Mouse (Mus musculus): ENCODE measurements around the gene Cdhr2.

Gene Cdhr2

DNA sequence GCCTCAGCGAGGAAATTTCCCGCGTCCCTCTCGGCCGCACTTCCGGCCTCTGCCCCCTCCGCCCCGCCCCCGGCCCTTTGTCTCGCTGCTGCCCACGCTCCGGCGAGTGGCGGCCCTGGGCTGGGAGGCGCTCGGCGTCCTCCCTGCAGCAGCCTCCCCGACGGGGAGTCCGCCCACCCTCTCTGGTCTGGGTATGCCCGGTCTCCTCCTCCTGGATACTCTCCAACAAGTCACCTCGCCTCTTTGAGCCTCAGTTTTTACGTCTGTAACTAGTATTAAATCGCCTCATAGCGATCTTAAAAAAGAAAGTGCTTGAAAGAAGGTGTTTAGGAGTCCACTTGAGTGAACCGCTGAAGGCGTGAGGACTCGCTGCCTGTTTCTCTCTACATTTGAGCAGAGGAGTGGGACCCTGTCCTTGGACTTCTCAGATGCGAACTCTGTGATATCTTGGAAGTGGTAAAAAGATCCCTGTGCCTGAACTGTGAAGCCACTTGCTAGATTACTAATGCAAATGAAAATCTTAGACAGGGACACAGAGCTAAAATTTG lies 48.7 kb downstream of the Cdhr2 start, which contains the start of gene Gprin1:
Gprin1 (minus strand) TSS at position 11 of the 548 bp plus-strand sequence.
- no peak for DNase-seq (ENCODE audit: low read depth, low spot score)

DNA sequence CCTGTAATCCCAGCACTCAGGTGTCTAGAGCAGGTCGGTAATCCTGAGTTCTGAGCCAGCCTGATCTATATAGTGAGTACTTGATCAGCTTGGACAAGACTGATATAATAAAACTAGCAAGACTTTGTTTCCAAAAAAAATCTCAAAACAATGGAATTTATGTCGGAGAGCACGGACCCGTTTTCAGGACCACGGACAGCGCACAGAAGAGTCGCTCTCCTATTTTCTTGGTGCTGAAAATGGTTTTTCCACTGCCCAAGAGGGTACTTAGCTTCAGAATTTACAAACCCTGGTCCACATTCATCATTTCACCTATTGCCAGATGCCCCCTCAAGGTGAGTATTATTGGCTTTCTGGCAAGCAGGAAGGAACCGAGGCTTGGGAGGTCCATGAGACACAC lies 49.4 kb downstream of the Cdhr2 start:
- no peak for DNase-seq (ENCODE audit: low read depth, low spot score)

- no peak for DNase-seq (ENCODE audit: low read depth, low spot score)
Observed at GRCm38 (mm10) chr13:54752656-54753055, 51.4 kb downstream of the Cdhr2 start.

GRCm38 (mm10) chr13:54753733-54754132 lies 52.5 kb downstream of the Cdhr2 start:
- DNase-seq (ENCODE audit: low read depth, low spot score) = no peak

DNA sequence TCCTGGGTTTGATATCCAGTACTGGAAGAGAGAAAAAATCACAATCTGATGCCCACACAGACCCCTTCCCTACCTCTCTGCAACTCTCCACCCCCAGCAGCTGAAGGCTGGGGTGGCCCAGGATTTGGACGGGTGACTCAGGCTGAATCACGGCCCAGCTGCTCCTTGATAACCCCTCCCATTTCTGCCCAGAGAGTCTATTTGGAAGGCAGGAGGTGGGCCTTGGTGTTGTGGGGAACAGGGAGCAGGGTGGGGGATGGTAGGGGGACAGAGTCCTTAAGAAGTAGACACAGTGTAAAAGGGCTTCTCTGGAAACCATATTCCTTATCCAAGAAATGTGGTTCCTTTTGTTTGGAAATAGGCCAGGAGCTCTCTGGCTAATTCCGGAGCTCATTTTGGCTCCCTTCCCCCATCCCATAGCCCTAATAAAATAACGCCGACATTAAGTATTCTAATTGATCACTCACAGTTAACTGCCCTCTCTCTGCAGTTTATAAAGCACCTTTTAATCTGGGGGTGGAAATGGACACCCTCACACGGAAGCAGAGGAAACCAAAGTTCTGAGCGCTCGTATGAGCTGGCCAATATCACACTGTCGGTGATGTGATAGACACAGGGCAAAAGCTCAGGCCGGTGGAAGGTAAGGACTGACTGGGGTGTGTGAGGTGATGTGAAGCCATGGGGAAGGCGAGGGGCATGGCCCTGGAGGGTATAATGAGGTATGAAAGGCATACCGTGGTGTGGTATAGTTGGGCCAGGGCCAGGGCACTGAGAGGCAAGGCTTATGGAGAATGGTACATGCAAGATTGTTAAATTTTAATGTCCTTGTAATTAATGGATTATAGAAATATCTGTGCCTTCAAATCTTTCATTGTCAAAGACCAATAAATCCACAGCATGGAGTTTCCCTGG lies 53.2 kb downstream of the Cdhr2 start:
- DNase-seq (ENCODE audit: low read depth, low spot score) = no peak

DNA sequence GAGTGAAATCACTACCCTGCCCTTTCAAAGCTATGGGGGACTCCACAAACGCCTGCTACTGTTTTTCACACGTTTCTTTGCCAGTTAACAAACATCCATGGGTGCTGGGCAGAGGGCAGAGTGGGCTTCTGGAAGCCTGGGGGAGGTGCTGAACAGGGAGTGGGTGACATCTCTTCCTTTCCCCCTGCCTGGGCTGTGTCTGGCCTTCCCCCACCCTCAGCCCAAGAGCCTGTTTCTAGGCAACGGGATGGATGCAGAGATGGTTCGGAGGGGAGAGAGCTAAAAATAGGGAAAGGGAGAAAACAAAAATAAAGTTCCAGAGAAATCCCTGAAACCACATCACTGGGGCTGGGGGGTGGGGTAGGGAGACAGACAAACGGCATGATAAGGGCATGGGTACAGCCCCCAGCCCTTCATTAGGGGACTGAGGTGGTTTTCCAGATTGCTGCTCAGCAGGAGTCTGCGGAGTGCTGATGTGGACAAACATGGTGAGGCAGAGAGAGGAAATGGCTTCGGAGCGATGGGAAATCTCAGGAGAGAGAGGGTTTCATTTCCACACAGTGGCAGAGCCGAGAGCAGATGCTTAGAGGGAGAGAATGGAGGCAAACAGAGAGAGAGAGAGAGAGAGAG lies 54.1 kb downstream of the Cdhr2 start:
- no peak for DNase-seq (ENCODE audit: low read depth, low spot score)

DNA sequence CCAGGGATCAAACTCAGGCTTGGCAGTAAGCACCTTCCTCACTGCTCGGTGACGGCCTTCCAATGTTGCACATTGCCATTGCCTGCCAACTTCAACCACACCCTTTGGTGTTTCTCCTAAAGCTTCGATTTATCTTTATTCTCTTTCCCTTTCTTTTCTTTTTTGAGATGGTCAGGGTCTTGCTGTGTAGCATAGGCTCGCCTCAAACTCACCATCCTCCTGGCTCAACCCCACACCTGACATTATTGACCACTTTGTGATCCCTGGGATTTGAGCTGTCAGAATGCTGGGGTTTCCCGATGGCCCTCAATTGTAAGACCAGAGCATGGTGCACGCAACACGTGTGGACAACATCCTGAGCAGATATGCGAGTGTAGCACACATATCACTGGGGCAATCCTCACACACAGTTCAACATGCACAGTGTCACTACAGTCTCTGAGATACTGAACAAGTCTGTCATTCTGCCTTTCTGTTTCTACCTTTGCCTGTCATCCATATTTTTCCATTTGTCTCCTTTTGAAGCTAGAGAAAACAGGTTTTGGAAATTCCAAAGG lies 55.0 kb downstream of the Cdhr2 start:
- no peak for DNase-seq (ENCODE audit: low read depth, low spot score)

DNA sequence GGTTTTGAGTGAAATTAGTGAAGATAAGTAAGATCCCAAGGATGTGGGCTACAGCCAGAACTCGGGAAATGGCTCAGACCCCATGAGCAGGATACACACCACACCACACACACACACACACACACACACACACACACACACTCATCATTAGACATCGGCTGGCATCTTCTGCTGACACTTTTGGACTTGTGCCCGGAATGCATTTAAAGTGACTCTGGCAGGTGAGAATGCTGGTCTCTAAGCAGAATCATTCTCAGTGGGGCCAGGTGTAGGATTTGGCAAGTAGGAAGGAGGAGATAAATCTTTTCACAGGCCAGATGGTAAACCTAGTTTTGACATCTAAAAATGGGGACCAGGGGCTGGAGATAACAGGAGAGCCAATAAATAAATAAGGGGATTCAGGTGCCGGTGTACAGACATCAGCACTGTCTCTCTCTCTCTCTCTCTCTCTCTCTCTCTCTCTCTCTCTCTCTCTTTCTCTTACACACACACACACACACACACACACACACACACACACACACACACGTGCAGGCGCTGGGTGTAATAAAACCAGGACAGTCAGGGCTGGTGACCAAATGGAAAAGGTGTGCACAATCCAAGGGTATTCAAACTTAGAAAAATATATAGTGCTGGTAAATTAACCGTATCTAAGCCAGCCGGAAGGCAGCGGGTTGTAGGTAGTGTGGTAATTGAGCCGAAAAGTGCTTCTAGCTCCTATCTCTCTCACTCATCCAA lies 56.0 kb downstream of the Cdhr2 start:
- DNase-seq (ENCODE audit: low read depth, low spot score) = no peak

GRCm38 (mm10) chr13:54758045-54758755 lies 56.9 kb downstream of the Cdhr2 start:
- no peak for DNase-seq (ENCODE audit: low read depth, low spot score)

DNA sequence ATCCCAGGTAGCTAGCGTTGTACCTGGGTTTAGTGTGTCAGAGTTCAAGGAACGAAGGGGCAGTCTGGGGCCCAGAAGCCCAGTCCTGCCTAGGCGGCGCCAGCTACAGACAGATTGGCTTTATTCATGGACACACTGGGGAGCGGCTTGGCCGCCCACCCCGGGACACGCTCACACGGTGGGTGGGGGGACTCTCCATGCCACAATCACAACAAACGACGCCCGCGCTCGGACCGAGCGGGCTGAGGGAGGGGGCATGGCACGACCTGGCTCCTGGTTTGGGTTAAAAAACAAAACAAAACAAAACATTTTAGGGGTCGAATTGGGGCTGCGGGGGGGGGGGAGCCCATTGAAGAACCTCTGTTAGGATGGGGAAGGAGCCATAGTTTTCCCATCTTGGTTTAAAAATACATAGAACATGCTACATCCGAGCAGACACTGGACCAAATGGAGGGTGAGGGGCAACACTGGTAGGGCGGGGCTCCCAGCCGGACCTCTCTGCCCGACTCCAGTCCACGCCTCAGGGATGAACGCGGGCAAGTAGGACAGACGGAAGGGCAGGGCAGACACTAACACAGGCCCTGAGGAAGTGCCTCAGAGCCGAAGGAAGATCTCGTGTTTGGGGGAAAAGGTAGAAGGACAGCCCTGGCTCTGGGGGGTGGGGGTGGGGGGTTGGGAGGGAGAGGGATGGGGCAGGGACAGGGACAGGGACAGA lies 57.7 kb downstream of the Cdhr2 start:
- no peak for DNase-seq (ENCODE audit: low read depth, low spot score)

DNA sequence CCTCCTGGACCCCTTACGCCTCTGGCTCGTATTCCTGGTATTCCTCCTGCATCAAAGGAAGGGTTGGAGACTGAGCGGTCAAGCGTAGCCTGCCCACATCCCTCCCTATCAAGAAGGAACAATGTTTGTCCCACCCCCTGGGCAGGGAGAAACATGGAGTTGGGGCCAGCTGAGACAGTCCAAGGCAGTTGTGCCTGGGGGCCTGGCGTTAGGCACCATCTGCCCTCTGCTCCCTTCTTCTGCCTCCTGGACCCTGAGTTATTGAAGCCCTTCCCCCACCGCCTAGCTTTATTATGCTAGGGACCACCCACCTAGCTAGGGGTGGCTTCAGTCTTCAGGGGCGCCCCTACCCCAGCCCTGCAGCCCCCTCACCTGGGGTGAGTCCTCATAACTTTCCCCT lies 58.2 kb downstream of the Cdhr2 start:
- no peak for DNase-seq (ENCODE audit: low read depth, low spot score)

GRCm38 (mm10) chr13:54760164-54760795 lies 59.0 kb downstream of the Cdhr2 start:
- no peak for DNase-seq (ENCODE audit: low read depth, low spot score)

- DNase-seq (ENCODE audit: low read depth, low spot score) = no peak
Observed at GRCm38 (mm10) chr13:54760906-54761305, 59.6 kb downstream of the Cdhr2 start.

DNA sequence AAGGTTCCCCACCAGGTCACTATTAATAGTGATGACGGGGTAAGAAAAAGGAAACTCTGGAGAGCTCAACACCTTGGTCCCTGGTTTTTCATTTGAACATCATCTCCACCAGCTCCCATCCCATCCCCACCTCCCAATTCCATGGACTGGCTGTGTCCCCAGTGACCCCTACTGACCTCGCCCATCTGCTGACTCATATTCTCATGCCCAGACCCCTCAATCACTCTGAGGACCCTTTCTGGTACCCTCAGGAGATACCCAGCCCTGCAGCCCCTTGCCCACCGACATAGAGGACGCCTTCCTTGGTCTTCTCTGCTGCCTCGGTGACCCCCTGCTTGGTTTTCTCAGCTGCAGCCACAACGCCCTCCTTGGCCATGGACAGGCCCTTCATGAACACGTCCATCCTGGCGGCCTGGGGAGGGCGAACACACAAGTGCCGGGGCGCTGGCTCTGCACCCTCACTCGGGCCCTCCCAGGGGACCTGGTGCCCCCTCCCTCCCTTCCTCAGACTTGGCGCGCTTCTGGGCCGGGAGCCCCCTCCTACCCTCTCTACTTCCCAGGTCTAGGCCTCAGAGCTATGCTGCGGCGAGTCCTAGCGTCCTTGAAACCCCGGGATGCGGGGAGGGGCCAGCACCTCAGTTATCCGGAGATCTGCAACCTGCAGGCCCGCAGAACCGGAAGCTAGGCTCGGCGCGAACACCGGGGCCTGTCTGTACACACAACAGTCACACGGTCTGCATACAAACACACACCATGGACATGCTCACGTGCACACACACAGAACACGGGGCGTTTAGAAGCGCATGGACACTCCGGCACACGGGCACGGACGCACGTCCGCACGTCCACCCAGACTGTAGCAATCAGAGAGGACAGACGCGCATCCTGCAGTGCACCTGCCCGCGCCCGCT lies 64.3 kb downstream of the Cdhr2 start:
- no peak for DNase-seq (ENCODE audit: low read depth, low spot score)

- no peak for DNase-seq (ENCODE audit: low read depth, low spot score)
Observed at GRCm38 (mm10) chr13:54766192-54766768, 65.0 kb downstream of the Cdhr2 start, which contains the start of gene Sncb. TSS of gene Sncb (minus strand) at chr13:54766595.

GRCm38 (mm10) chr13:54767012-54767411 lies 65.8 kb downstream of the Cdhr2 start:
- DNase-seq (ENCODE audit: low read depth, low spot score) = no peak

DNA sequence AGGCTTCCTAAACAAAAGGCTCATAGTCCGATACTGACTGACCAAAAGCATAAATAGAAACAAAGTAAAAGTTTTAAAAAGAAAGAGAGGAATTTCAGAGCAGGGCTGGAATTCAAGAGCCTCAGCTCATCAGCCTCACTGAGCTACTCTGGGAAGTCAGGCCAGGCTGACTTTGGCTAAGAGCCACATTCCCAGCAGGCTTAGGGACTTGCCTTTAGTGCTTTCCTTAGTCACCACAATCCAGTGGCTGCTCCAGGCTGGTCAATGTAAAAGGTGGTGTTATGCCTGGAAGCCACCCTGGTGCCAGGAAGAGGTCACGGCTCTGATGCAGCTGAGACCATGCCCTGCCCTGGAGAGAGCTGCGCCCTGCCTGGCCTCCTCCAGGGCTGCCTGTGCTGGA lies 79.3 kb downstream of the Cdhr2 start:
- DNase-seq (ENCODE audit: low read depth, low spot score) = no peak

DNA sequence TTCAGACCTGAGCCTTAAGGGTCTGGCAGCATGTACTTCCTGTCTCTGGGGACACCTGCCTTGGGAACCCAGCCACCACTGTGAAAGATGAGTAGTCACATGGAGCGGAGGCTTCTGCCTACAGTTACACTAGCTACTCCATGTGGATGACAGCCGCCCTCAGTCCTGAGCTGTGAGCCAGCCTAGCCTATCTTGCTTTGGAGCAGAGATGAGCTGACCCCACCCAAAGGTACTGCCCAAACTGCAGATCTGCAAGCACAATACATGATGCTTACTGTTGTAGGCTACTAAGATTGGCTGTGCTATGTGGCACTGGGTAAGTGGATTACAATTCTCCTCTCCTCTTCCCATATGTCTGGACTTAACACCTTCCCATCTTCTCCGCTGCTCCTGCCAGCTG lies 79.8 kb downstream of the Cdhr2 start:
- no peak for DNase-seq (ENCODE audit: low read depth, low spot score)
